Mouse (Mus musculus) embryo, embryonic 10.5 days (tissue): Measurements from ENCODE around the gene Ostc.

ENCODE experiments used
- DNase-seq: peaks from one replicate; pipeline ENCODE4 v3.0.0-alpha.2; 2015; ENCODE audit warnings: low spot score

The Ostc gene

GRCm38 (mm10) chr3:130708967-130709924 lies at the start of gene Ostc:
TSS of gene Ostc (minus strand) at chr3:130709444.
- DNase-seq = peak; percentile 99

- DNase-seq = no peak
Observed at GRCm38 (mm10) chr3:130758157-130758841, 49.1 kb upstream of the Ostc start.

- DNase-seq = no peak
Observed at GRCm38 (mm10) chr3:130757117-130757852, 48.0 kb upstream of the Ostc start.

- DNase-seq = no peak
Observed at GRCm38 (mm10) chr3:130749206-130749605, 40.0 kb upstream of the Ostc start.

GRCm38 (mm10) chr3:130746673-130747619 lies 37.7 kb upstream of the Ostc start:
- no peak for DNase-seq

GRCm38 (mm10) chr3:130737652-130738361 lies 28.6 kb upstream of the Ostc start:
- DNase-seq = peak; percentile 43

GRCm38 (mm10) chr3:130736758-130737157 lies 27.5 kb upstream of the Ostc start:
- DNase-seq = no peak

- DNase-seq = peak; percentile 97
Observed at GRCm38 (mm10) chr3:130730189-130730653, 21.0 kb upstream of the Ostc start, which contains the start of gene Rpl34. TSS of gene Rpl34 (minus strand) at chr3:130730398.

- DNase-seq = peak; percentile 65
Observed at GRCm38 (mm10) chr3:130729472-130730188, 20.4 kb upstream of the Ostc start.

GRCm38 (mm10) chr3:130727676-130728075 lies 18.4 kb upstream of the Ostc start:
- DNase-seq = no peak

GRCm38 (mm10) chr3:130727036-130727435 lies 17.8 kb upstream of the Ostc start:
- no peak for DNase-seq

GRCm38 (mm10) chr3:130725718-130726117 lies 16.5 kb upstream of the Ostc start:
- no peak for DNase-seq

GRCm38 (mm10) chr3:130722733-130723478 lies 13.7 kb upstream of the Ostc start:
- DNase-seq = no peak

GRCm38 (mm10) chr3:130720225-130720624 lies 11.0 kb upstream of the Ostc start:
- no peak for DNase-seq

- no peak for DNase-seq
Observed at GRCm38 (mm10) chr3:130718871-130719270, 9.6 kb upstream of the Ostc start.

GRCm38 (mm10) chr3:130716555-130716954 lies 7.3 kb upstream of the Ostc start:
- DNase-seq = no peak

- peak; percentile 90 for DNase-seq
Observed at GRCm38 (mm10) chr3:130714775-130715568, 5.7 kb upstream of the Ostc start.

GRCm38 (mm10) chr3:130712891-130713290 lies 3.6 kb upstream of the Ostc start:
- DNase-seq = no peak
